Mouse (Mus musculus): Measurements from ENCODE around the gene C87436. TPM values are rescaled to one million over a fixed set of nuclear protein-coding genes. Genes with fewer than 3 reads are reported as not detected.

The C87436 gene
- total and polyA plus RNA-seq, 2 experiments from 2014 or later = 20.5 to 21.9 TPM

DNA sequence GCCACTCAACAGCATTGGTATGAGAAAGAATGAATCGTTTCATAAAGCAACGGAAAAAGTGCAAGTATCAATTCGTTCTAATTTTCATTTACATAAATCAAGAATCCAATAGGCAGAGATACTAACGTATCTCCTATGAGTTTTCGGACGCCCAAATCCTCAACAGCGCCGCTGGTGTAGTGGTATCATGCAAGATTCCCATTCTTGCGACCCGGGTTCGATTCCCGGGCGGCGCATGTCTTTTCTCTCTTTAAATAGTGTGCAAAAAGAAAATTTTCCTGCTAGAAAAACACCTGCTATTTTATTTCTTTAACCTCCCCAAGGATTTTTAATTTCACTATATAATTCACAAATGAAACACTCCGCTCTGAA, 34.5 kb upstream of the C87436 start:
- Histone ChIP-seq H3K4me1 (ENCODE audit: insufficient read depth) (peaks cover 11% of the 10 kb centered on the region), H3K36me3 (ENCODE audit: insufficient read depth) (no peaks in the 10 kb centered on the region), H3K27ac (ENCODE audit: low read depth, low read length) (peak overlapping the region; percentile 100), H3K4me2 (ENCODE audit: low read depth) (peak overlapping the region; percentile 42), H3K9ac (peak overlapping the region; percentile 100), H3K9me3 (ENCODE audit: low read length) (no peaks in the 10 kb centered on the region), H3K4me3 (ENCODE audit: low read depth, low read length) (peak overlapping the region; percentile 96), H3K27me3 (ENCODE audit: insufficient read depth, low read length) (no peaks in the 10 kb centered on the region)
- TF ChIP-seq CTCF (IDR thresholded peaks at IDR 0.05; ENCODE audit: low read depth) = no peak; the same call in 1 of the 2 replicates
- peak; percentile 96 for DNase-seq
- under 1% methylated on average over 15 of the region's 15 CpGs for WGBS
- ATAC-seq = peak; percentile 80

- WGBS = under 1% methylated on average over 57 of the region's 62 CpGs
- peak; percentile 98 for ATAC-seq
- Histone ChIP-seq H3K27ac (ENCODE audit: low read depth, low read length) (peak within 1 kb of the TSS; percentile 100), H3K9me3 (ENCODE audit: low read length) (no peaks in the 10 kb centered on the region), H3K36me3 (ENCODE audit: insufficient read depth) (no peaks in the 10 kb centered on the region), H3K27me3 (ENCODE audit: insufficient read depth, low read length) (no peaks in the 10 kb centered on the region), H3K4me3 (ENCODE audit: low read depth, low read length) (peak within 1 kb of the TSS; percentile 96), H3K4me1 (ENCODE audit: insufficient read depth) (peaks cover 11% of the 10 kb centered on the region), H3K9ac (peak within 1 kb of the TSS; percentile 100), H3K4me2 (ENCODE audit: low read depth) (peak within 1 kb of the TSS; percentile 66)
- TF ChIP-seq CTCF (IDR thresholded peaks at IDR 0.05; ENCODE audit: low read depth) = no peak
- DNase-seq = peak; percentile 100
These were observed 33.9 kb upstream of the C87436 start, which contains the start of gene Tia1 for GRCm38 (mm10) chr6:86404100-86404861. TSS of gene Tia1 (plus strand) at chr6:86404219.

- H3K4me2 ChIP-seq (ENCODE audit: low read depth) = peak overlapping the region; percentile 66
- DNase-seq (peak; percentile 53), ATAC-seq (no peak)
- H3K27ac ChIP-seq (ENCODE audit: low read depth, low read length) = peak overlapping the region; percentile 100
- under 1% methylated on average over 11 of the region's 11 CpGs for WGBS
- H3K4me1 ChIP-seq (ENCODE audit: insufficient read depth) = peaks cover 11% of the 10 kb centered on the region
- H3K36me3 ChIP-seq (ENCODE audit: insufficient read depth) = no peaks in the 10 kb centered on the region
- peak overlapping the region; percentile 96 for H3K4me3 ChIP-seq (ENCODE audit: low read depth, low read length)
- no peaks in the 10 kb centered on the region for H3K9me3 ChIP-seq (ENCODE audit: low read length)
- H3K9ac ChIP-seq = peak overlapping the region; percentile 100
- H3K27me3 ChIP-seq (ENCODE audit: insufficient read depth, low read length) = no peaks in the 10 kb centered on the region
- TF ChIP-seq CTCF (IDR thresholded peaks at IDR 0.05; ENCODE audit: low read depth) = no peak
These were observed 33.2 kb upstream of the C87436 start for GRCm38 (mm10) chr6:86404996-86405395.

GRCm38 (mm10) chr6:86406306-86406705, 31.9 kb upstream of the C87436 start:
- no peak for DNase-seq
- no peak for ATAC-seq
- H3K27me3 ChIP-seq (ENCODE audit: insufficient read depth, low read length) = no peaks in the 10 kb centered on the region
- H3K27ac ChIP-seq (ENCODE audit: low read depth, low read length) = no peak overlapping the region
- peak overlapping the region; percentile 100; the same call in 1 of the 2 replicates for H3K9ac ChIP-seq
- peak overlapping the region; percentile 66 for H3K4me2 ChIP-seq (ENCODE audit: low read depth)
- TF ChIP-seq CTCF (IDR thresholded peaks at IDR 0.05; ENCODE audit: low read depth) = no peak
- H3K36me3 ChIP-seq (ENCODE audit: insufficient read depth) = no peaks in the 10 kb centered on the region
- H3K4me3 ChIP-seq (ENCODE audit: low read depth, low read length) = peak overlapping the region; percentile 96
- H3K9me3 ChIP-seq (ENCODE audit: low read length) = no peaks in the 10 kb centered on the region
- peaks cover 11% of the 10 kb centered on the region for H3K4me1 ChIP-seq (ENCODE audit: insufficient read depth)

DNA sequence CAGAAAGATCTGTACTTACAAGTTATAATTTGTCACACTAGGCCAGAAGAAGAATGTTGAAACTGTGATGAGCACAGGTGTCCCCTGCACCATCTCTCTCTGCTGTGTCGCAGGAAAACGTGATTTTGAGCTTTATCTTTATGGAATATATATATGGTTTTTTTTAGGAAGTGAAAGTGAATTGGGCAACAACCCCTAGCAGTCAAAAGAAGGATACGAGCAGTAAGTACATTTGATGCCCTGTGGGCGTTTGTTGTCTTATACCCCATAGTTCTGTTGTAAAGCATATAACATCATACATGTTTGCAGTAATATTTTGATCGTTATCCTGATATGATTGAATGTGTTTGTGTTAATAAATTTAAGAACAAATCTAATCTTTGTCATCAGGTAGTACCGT, 19.5 kb upstream of the C87436 start:
- Histone ChIP-seq H3K36me3 (ENCODE audit: insufficient read depth) (peaks cover 59% of the 10 kb centered on the region), H3K9me3 (ENCODE audit: low read length) (no peaks in the 10 kb centered on the region), H3K9ac (no peak overlapping the region), H3K27me3 (ENCODE audit: insufficient read depth, low read length) (no peaks in the 10 kb centered on the region), H3K27ac (ENCODE audit: low read depth, low read length) (no peak overlapping the region), H3K4me1 (ENCODE audit: insufficient read depth) (no peaks in the 10 kb centered on the region), H3K4me3 (ENCODE audit: low read depth, low read length) (no peak overlapping the region), H3K4me2 (ENCODE audit: low read depth) (no peak overlapping the region)
- DNase-seq (no peak), ATAC-seq (no peak)
- TF ChIP-seq CTCF (IDR thresholded peaks at IDR 0.05; ENCODE audit: low read depth) = no peak
- 91% methylated on average over 6 of the region's 6 CpGs for WGBS

DNA sequence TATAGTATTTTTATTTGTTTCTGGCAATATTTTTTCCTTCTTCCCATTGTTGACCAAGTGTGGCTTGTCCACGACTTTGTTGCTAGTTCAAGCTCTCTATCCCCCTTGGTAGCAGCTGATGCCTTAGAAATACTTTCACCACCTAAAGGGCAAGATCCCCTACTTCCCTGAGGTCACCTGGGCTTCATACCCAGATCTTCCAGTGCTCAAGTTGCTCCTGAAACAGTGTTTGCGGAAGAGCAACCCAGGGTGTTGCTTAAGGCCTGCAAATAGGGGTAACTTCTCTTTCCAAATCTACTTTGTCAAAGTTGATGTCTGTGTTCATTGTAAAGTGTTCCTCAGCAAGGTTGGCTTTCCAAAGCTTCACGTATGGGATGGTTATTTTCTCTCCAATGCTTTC, 18.9 kb upstream of the C87436 start:
- Histone ChIP-seq H3K4me2 (ENCODE audit: low read depth) (no peak overlapping the region), H3K9me3 (ENCODE audit: low read length) (no peaks in the 10 kb centered on the region), H3K4me1 (ENCODE audit: insufficient read depth) (no peaks in the 10 kb centered on the region), H3K36me3 (ENCODE audit: insufficient read depth) (peaks cover 61% of the 10 kb centered on the region), H3K9ac (no peak overlapping the region), H3K27me3 (ENCODE audit: insufficient read depth, low read length) (no peaks in the 10 kb centered on the region), H3K4me3 (ENCODE audit: low read depth, low read length) (no peak overlapping the region), H3K27ac (ENCODE audit: low read depth, low read length) (no peak overlapping the region)
- DNase-seq = no peak
- TF ChIP-seq CTCF (IDR thresholded peaks at IDR 0.05; ENCODE audit: low read depth) = no peak
- no peak for ATAC-seq
- WGBS = 88% methylated on average over 3 of the region's 3 CpGs

DNA sequence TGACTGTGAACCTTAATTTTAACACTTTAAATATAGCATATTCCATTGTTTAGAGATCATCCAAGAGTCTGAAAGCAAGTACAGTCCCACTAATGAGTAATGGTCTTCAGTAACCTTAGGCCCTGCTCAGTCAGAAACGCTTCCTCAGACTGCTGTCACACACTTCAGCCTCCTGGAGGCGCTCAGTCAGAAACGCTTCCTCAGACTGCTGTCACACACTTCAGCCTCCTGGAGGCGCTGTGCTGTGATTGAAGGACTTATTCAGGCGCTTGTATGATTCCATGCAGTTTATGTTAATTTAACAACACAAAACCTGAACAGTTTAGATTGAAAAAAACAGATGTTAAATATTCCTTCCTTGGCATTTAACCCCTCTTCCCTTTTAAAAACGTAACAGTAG, 17.7 kb upstream of the C87436 start:
- WGBS = 71% methylated on average over 6 of the region's 6 CpGs
- H3K36me3 ChIP-seq (ENCODE audit: insufficient read depth) = peaks cover 69% of the 10 kb centered on the region
- no peak overlapping the region for H3K4me2 ChIP-seq (ENCODE audit: low read depth)
- ATAC-seq (peak; percentile 59), DNase-seq (peak; percentile 35)
- H3K9ac ChIP-seq = no peak overlapping the region
- H3K4me3 ChIP-seq (ENCODE audit: low read depth, low read length) = no peak overlapping the region
- no peaks in the 10 kb centered on the region for H3K4me1 ChIP-seq (ENCODE audit: insufficient read depth)
- TF ChIP-seq CTCF (IDR thresholded peaks at IDR 0.05; ENCODE audit: low read depth) = peak; percentile 65
- H3K9me3 ChIP-seq (ENCODE audit: low read length) = no peaks in the 10 kb centered on the region
- no peaks in the 10 kb centered on the region for H3K27me3 ChIP-seq (ENCODE audit: insufficient read depth, low read length)
- no peak overlapping the region for H3K27ac ChIP-seq (ENCODE audit: low read depth, low read length)
